Mouse (Mus musculus) lung, embryonic 14.5 days (tissue): ENCODE results near the gene Pknox1. TPM values are rescaled to one million over a fixed set of nuclear protein-coding genes. Genes with fewer than 3 reads are reported as not detected.

ENCODE experiments used
- ATAC-seq: fragments of 200-750 bp; cut with Nextera tagmentation; 2 replicates; pipeline ENCODE4 v1.8.0; 2017; ENCODE audit warnings: mild to moderate bottlenecking, moderate TSS enrichment, moderate library complexity; ENCODE audit not compliant: insufficient read depth
- DNase-seq: peaks from one replicate; pipeline ENCODE4 v3.0.0-alpha.2; 2015
- H3K27ac ChIP-seq: fragments of 300-500 bp; sonication (generic); 2 replicates; pipeline ENCODE4 v1.5.1; 2014; ENCODE audit warnings: low read depth, mild to moderate bottlenecking, moderate library complexity
- H3K27me3 ChIP-seq: fragments of 300-500 bp; sonication (generic); 2 replicates; pipeline ENCODE4 v1.6.1; 2014; ENCODE audit warnings: low read length, control low read depth; ENCODE audit not compliant: insufficient read depth
- H3K36me3 ChIP-seq: fragments of 300-500 bp; sonication (generic); 2 replicates; pipeline ENCODE4 v1.6.1; 2014; ENCODE audit warnings: control low read depth; ENCODE audit not compliant: insufficient read depth
- H3K4me1 ChIP-seq: fragments of 300-500 bp; sonication (generic); 2 replicates; pipeline ENCODE4 v1.6.1; 2014; ENCODE audit warnings: antibody characterized with exemption, control low read depth; ENCODE audit not compliant: insufficient read depth
- H3K4me2 ChIP-seq: fragments of 300-500 bp; sonication (generic); 2 replicates; pipeline ENCODE4 v1.6.1; 2014; ENCODE audit warnings: mild to moderate bottlenecking
- H3K4me3 ChIP-seq: fragments of 300-500 bp; sonication (generic); 2 replicates; pipeline ENCODE4 v1.5.1; 2014; ENCODE audit warnings: low read depth, low read length
- H3K9ac ChIP-seq: fragments of 300-500 bp; sonication (generic); 2 replicates; pipeline ENCODE4 v1.6.1; 2014
- H3K9me3 ChIP-seq: fragments of 300-500 bp; sonication (generic); 2 replicates; pipeline ENCODE4 v1.6.1; 2016; ENCODE audit warnings: low read depth, low read length, control low read depth
- CTCF ChIP-seq: IDR thresholded peaks from 2 replicates; pipeline ENCODE4 v1.5.1; 2016; ENCODE audit warnings: antibody characterized with exemption, low read depth
- WGBS: fragments of 180-500 bp; shearing (Covaris S2); extraction: QIAGEN DNeasy Blood & Tissue Kit; methylation state at CpG from one replicate; pipeline ENCODE4 v1.1.7; 2014; 5-methylcytosine and 5-hydroxymethylcytosine counted together
- polyA plus RNA-seq: library from polyadenylated mRNA; unstranded; fragments of >200 nt; fragmentation: Nextera tagmentation; extraction: Ambion mirVana; gene quantifications from 2 replicates; pipeline ENCODE4 v1.2.1, GENCODE M21; 2014

The Pknox1 gene
- polyA plus RNA-seq, 1 experiment from 2014 or later: 54.1 TPM

DNA sequence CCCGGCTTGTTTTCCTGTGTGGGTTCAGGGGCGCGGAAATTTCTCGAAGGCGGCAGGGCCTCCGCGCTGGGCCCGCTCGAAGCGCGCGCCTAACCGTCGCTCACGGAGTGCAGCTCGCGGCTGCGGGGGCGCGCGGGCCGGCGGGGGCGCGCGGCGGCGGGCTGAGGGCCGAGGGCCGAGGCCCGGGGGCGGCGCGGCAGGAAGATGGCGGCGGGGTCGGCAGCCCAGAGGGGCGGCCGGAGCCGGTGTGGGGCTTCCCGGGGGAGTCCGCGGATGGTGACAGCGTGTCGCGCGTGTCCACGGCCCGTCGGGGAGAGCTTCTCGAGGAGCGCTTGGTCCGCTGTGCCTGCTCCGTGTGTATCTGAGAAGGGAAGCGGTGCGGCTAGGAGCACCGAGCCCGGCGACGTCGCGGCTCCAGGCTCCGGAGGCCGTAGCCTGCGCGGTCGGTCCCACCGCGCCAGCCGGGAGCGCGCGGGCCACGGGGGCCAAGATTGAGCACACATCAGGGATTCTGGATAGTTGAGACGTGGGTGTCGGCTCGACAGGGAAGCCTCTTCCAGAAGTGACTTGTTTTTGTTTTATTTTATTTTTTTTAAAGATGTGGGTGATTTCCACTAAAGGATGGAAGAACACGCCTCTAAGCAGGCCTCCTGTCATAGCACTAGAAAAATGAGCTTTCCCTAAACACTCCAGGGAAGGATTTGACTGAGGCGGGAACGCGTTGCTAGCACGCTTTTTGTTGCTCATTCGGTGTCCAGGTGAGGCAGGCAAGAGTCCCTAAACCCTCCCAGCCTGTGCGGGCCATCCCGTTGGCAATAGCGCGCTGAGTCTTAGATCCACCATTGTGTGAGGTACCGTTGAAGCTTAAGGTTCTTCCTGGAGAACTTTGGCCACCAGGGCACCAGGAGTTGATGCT lies 865 bp downstream of the Pknox1 start:
- TF ChIP-seq CTCF: peak; percentile 37; the same call in 1 of the 2 replicates

DNA sequence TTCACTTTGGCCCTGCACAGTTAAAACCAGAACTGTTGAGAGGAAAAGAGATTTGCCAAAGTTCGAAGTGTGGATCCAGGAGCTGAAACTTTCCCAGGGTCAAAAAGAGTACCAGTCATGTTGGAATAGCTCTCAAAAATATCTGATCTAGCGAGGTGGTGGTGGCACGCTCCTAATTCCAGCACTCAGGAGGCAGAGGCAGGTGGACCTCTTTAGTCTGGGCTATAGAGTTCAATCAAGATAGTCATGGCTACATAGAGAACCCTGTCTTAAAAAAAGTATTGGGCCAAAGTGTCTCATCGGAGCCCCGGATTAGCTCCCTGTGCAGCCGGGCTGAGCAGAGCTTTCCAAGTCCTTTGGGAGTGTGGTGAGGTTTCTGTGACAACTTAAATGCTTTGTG lies 1.7 kb downstream of the Pknox1 start:
- ATAC-seq (no peak), DNase-seq (no peak)
- Histone ChIP-seq H3K27me3 (no peaks in the 10 kb centered on the region), H3K4me3 (peak overlapping the region; percentile 91), H3K4me2 (peak overlapping the region; percentile 77), H3K27ac (no peak overlapping the region), H3K36me3 (peaks cover 9% of the 10 kb centered on the region; the same call in 1 of the 2 replicates), H3K9me3 (no peaks in the 10 kb centered on the region), H3K9ac (peak overlapping the region; percentile 88; the same call in 1 of the 2 replicates), H3K4me1 (peaks cover 15% of the 10 kb centered on the region)
- TF ChIP-seq CTCF: no peak
- WGBS: 64% methylated on average over 6 of the region's 6 CpGs

More for the DNA sequence above, 865 bp downstream of the Pknox1 start:
- Histone ChIP-seq H3K9me3 (no peaks in the 10 kb centered on the region), H3K36me3 (peaks cover 9% of the 10 kb centered on the region; the same call in 1 of the 2 replicates), H3K27me3 (no peaks in the 10 kb centered on the region), H3K4me2 (peak overlapping the region; percentile 77), H3K9ac (peak overlapping the region; percentile 88), H3K4me1 (peaks cover 15% of the 10 kb centered on the region), H3K4me3 (peak overlapping the region; percentile 91), H3K27ac (peak overlapping the region; percentile 97)
- peak; percentile 85 for DNase-seq
- WGBS: under 1% methylated on average over 73 of the region's 88 CpGs
- ATAC-seq: peak; percentile 55

DNA sequence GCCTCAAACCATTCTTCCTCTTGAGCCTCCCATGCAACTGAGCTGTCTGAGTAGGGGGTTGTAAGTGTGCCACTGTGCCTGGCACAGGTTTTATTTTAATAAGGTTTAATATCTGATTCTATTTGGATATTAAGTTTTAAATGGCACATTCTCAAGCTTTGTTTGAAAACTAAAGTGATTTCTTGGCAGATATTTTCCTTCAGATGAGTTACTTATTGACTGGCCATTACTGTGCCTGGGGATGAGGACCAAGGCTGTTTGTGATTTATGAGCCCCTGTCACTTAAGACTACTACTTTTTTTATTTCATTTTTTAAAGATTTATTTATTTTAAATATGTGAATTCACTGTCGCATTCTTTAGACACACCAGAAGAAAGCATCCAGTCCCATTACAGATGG lies 5.2 kb downstream of the Pknox1 start:
- TF ChIP-seq CTCF: no peak
- no peak overlapping the region for H3K27ac ChIP-seq
- no peaks in the 10 kb centered on the region for H3K27me3 ChIP-seq
- no peak overlapping the region for H3K9ac ChIP-seq
- H3K4me3 ChIP-seq: no peak overlapping the region
- no peak for DNase-seq
- H3K9me3 ChIP-seq: no peaks in the 10 kb centered on the region
- no peak for ATAC-seq
- H3K4me2 ChIP-seq: no peak overlapping the region
- WGBS: 79% methylated on average over 1 of the region's 1 CpGs
- H3K36me3 ChIP-seq: peaks cover 9% of the 10 kb centered on the region; the same call in 1 of the 2 replicates
- H3K4me1 ChIP-seq: peaks cover 15% of the 10 kb centered on the region

DNA sequence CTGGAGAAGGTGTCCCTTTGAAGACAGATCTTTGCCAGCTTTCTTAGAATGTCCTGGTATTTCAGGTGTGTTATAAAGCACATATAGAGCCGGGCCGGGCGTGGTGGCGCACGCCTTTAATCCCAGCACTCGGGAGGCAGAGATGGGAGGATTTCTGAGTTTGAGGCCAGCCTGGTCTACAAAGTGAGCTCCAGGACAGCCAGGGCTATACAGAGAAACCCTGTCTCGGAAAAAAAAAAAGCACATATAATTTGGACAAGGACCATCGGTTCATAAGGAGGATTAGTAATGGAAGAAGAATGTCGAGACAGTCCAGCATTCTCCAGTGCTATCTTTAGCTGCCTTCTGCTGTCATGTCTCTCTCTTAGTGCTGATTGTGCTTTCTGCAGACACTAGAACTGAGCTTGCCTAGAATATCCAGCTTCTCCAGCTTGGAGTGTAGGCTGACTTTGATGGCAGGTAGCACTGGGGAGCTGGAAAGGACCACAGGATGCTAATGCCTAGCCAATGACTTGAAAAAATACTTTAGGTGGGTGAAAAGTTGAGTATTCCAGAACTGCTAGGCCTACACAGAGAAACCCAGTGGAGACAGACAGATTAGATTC lies 5.9 kb downstream of the Pknox1 start:
- Histone ChIP-seq H3K4me1 (peaks cover 15% of the 10 kb centered on the region), H3K4me3 (no peak overlapping the region), H3K27me3 (no peaks in the 10 kb centered on the region), H3K4me2 (no peak overlapping the region), H3K36me3 (peaks cover 9% of the 10 kb centered on the region; the same call in 1 of the 2 replicates), H3K27ac (no peak overlapping the region), H3K9ac (no peak overlapping the region), H3K9me3 (no peaks in the 10 kb centered on the region)
- peak; percentile 61; the same call in 1 of the 2 replicates for ATAC-seq
- WGBS: 86% methylated on average over 9 of the region's 9 CpGs
- TF ChIP-seq CTCF: no peak
- DNase-seq: peak; percentile 50

DNA sequence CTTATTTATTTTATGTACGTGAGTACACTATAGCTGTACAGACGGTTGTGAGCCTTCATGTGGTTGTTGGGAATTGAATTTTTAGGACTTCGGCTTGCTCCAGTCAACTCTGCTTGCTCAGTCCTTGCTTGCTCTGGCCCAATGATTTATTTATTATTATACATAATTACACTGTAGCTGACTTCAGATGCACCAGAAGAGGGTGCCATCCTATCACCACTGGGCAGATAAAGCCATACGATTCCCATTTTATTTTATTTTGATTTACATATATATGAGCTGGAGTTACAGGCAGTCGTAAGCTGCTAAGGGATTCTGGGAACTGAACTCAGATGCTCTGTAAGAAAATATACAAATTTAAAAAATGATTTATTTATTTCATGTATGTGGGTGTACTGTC lies 7.2 kb downstream of the Pknox1 start:
- no peak for ATAC-seq
- no peak overlapping the region for H3K4me2 ChIP-seq

DNA sequence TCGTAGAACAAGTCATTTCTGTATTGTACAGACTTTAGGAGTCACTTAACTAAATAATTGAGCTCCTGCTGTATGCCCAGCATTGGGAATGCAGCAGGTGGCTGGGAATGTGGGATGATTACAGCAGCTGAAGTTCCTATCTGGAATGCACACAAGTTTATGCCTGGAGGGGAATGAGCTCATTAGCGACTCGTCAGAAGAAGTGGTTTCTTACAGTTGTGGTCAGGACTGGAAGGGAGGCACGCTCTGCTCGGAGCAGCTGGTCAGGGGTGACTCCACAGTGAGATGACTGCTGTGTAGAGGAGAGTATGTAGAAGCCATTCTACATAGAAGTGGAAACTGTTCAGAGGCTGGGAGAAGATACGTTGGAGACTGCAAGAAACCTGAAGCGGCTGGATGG lies 10.1 kb downstream of the Pknox1 start:
- H3K9ac ChIP-seq: no peak overlapping the region
- ATAC-seq: no peak
- no peak overlapping the region for H3K4me3 ChIP-seq
- H3K27ac ChIP-seq: no peak overlapping the region
- no peak for DNase-seq
- 75% methylated on average over 7 of the region's 7 CpGs for WGBS
- H3K9me3 ChIP-seq: no peaks in the 10 kb centered on the region
- H3K36me3 ChIP-seq: no peaks in the 10 kb centered on the region
- TF ChIP-seq CTCF: no peak
- no peaks in the 10 kb centered on the region for H3K4me1 ChIP-seq
- H3K4me2 ChIP-seq: no peak overlapping the region
- no peaks in the 10 kb centered on the region for H3K27me3 ChIP-seq

More for the DNA sequence above, 7.2 kb downstream of the Pknox1 start:
- Histone ChIP-seq H3K4me1 (peaks cover 12% of the 10 kb centered on the region), H3K27me3 (no peaks in the 10 kb centered on the region), H3K4me3 (no peak overlapping the region), H3K9me3 (no peaks in the 10 kb centered on the region), H3K27ac (no peak overlapping the region), H3K9ac (no peak overlapping the region), H3K36me3 (peaks cover 9% of the 10 kb centered on the region; the same call in 1 of the 2 replicates)
- DNase-seq: no peak
- TF ChIP-seq CTCF: no peak
- 86% methylated on average over 5 of the region's 5 CpGs for WGBS
